Mouse (Mus musculus): ENCODE results near the gene Slc6a4. TPM values are rescaled to one million over a fixed set of nuclear protein-coding genes. Genes with fewer than 3 reads are reported as not detected.

Gene Slc6a4
- total and polyA plus RNA-seq, 3 experiments, result not detected

DNA sequence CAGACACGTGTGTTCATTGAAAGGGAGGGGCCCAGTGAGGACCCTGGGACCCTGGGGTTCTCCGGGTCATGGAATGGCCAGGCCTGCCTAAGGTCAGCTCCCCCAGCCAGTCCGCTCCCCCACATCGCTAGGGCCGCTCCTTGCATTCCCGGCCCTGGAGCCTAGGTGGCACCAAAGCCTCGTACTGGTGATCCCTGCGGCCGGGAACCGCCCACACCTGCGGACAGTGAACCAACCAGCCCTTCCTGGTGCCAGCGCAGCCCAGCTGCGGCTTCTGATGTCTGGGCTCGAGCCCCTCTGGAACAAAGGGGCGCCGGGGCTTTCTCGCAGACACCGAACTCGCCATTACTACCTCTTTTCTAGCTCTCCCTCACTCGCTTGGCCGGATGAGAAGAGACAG is 1.1 kb upstream of the Slc6a4 start:
- H3K27me3 ChIP-seq (ENCODE audit: control insufficient read depth in 1 of 2, insufficient read depth in 2 of 2, low read length in 2 of 2), result peaks cover 0 to 4% of the 10 kb centered on the region in 2 experiments; a peak in 2 of 4 replicates
- H3K4me3 ChIP-seq (ENCODE audit: control insufficient read depth in 1 of 2, insufficient read depth in 1 of 2, low read depth in 2 of 2, low read length in 2 of 2), result peak overlapping the region; percentile 53 to 61
- TF ChIP-seq ZKSCAN1 (IDR thresholded peaks at IDR 0.05; ENCODE audit: low read depth, low read length), result no peak
- 0 out of 2 replicates have a peak, but pooled peaks have one; percentile 24 for TF ChIP-seq ELF1 (IDR thresholded peaks at IDR 0.05; ENCODE audit: low read depth, low read length)
- peak; percentile 76 for TF ChIP-seq SMC3 (IDR thresholded peaks at IDR 0.05; ENCODE audit: low read depth, low read length)
- TF ChIP-seq TCF12 (IDR thresholded peaks at IDR 0.05; ENCODE audit: low read depth, low read length), result no peak
- no peak for TF ChIP-seq MYC (IDR thresholded peaks at IDR 0.05; ENCODE audit: low read depth, low read length)
- TF ChIP-seq HCFC1 (IDR thresholded peaks at IDR 0.05; ENCODE audit: low read depth, low read length), result 0 out of 2 replicates have a peak, but pooled peaks have one; percentile 34
- TF ChIP-seq SIN3A (IDR thresholded peaks at IDR 0.05; ENCODE audit: low read length), result peak; percentile 67
- 0 out of 2 replicates have a peak, but pooled peaks have one; percentile 4 for TF ChIP-seq NELFE (IDR thresholded peaks at IDR 0.05; ENCODE audit: low read depth, low read length)
- TF ChIP-seq RCOR1 (IDR thresholded peaks at IDR 0.05; ENCODE audit: low read depth, low read length), result no peak
- peak; percentile 92 for TF ChIP-seq RAD21 (IDR thresholded peaks at IDR 0.05; ENCODE audit: low read depth, low read length)
- no peak for TF ChIP-seq USF1 (IDR thresholded peaks at IDR 0.05; ENCODE audit: low read depth, low read length)
- peak; percentile 80 for TF ChIP-seq ZC3H11A (IDR thresholded peaks at IDR 0.05; ENCODE audit: low read depth, low read length)
- no peak for TF ChIP-seq UBTF (IDR thresholded peaks at IDR 0.05; ENCODE audit: borderline replicate concordance, insufficient read depth, low read depth, low read length)
- no peak for TF ChIP-seq ETS1 (IDR thresholded peaks at IDR 0.05; ENCODE audit: low read depth, low read length)
- peak; percentile 67 to 97 (median 93) for TF ChIP-seq CTCF (IDR thresholded peaks at IDR 0.05 in 2 of 3, conservative IDR thresholded peaks at IDR 0.05 in 1 of 3; ENCODE audit: control insufficient read depth in 1 of 3, insufficient read depth in 1 of 3, low read depth in 2 of 3, low read length in 3 of 3, poor library complexity in 1 of 3, severe bottlenecking in 1 of 3)
- no peak for TF ChIP-seq KAT2A (conservative IDR thresholded peaks at IDR 0.05; ENCODE audit: low read depth, low read length)
- 0 out of 2 replicates have a peak, but pooled peaks have one; percentile 12 for TF ChIP-seq ZNF384 (IDR thresholded peaks at IDR 0.05; ENCODE audit: low read depth, low read length)

DNA sequence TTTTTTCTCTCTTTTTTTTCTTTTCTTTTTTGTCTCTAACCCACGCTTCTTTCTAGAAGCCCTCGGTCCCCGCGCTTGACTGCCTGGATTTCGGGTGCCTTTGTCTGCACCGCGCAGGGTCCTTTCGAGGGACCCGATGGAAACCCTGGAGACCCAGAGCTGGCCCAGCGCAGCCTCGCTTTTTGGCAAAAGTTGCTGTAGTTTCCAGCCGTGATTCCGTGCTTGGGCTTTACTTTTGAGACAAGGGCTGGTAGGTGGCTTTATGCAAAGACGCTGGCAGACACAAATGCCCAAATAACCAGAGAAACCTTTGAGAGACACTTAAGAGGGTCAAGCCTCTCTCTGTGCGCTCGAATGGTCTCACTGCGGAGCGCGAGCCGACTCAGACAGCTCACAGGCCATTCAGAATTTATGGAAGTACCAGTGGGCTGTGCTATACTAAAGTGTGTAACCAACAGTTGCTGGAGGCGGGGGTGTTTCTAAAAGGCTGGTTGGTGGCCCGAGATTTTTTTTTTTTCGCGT is 363 bp downstream of the Slc6a4 start:
- TF ChIP-seq BHLHE40 (IDR thresholded peaks at IDR 0.05; ENCODE audit: borderline replicate concordance, low read depth, low read length) (no peak), POLR2AphosphoS2 (IDR thresholded peaks at IDR 0.05; ENCODE audit: low read length) (no peak), JUND (IDR thresholded peaks at IDR 0.05; ENCODE audit: low read depth, low read length) (no peak), NELFE (IDR thresholded peaks at IDR 0.05; ENCODE audit: low read depth, low read length) (no peak), RCOR1 (IDR thresholded peaks at IDR 0.05; ENCODE audit: low read depth, low read length) (no peak), KAT2A (conservative IDR thresholded peaks at IDR 0.05; ENCODE audit: low read depth, low read length) (no peak), USF1 (IDR thresholded peaks at IDR 0.05; ENCODE audit: low read depth, low read length) (no peak), POLR2AphosphoS5 (IDR thresholded peaks at IDR 0.05; ENCODE audit: borderline replicate concordance, low read depth, low read length) (no peak), CTCF (IDR thresholded peaks at IDR 0.05 in 2 of 3, conservative IDR thresholded peaks at IDR 0.05 in 1 of 3; ENCODE audit: control insufficient read depth in 1 of 3, insufficient read depth in 1 of 3, low read depth in 2 of 3, low read length in 3 of 3, poor library complexity in 1 of 3, severe bottlenecking in 1 of 3) (no peak), GABPA (IDR thresholded peaks at IDR 0.05; ENCODE audit: low read depth, low read length) (no peak), CHD1 (IDR thresholded peaks at IDR 0.05; ENCODE audit: low read depth, low read length) (no peak), MEF2A (IDR thresholded peaks at IDR 0.05; ENCODE audit: extremely low read depth, insufficient replicate concordance, low read depth, low read length, poor library complexity, severe bottlenecking) (no peak), ETS1 (IDR thresholded peaks at IDR 0.05; ENCODE audit: low read depth, low read length) (no peak), ZNF384 (IDR thresholded peaks at IDR 0.05; ENCODE audit: low read depth, low read length) (no peak), SMC3 (IDR thresholded peaks at IDR 0.05; ENCODE audit: low read depth, low read length) (no peak), TCF12 (IDR thresholded peaks at IDR 0.05; ENCODE audit: low read depth, low read length) (no peak), MAX (IDR thresholded peaks at IDR 0.05; ENCODE audit: low read length) (no peak), HCFC1 (IDR thresholded peaks at IDR 0.05; ENCODE audit: low read depth, low read length) (no peak), ZC3H11A (IDR thresholded peaks at IDR 0.05; ENCODE audit: low read depth, low read length) (no peak), RAD21 (IDR thresholded peaks at IDR 0.05; ENCODE audit: low read depth, low read length) (no peak)
- Histone ChIP-seq H3K36me3 (ENCODE audit: control insufficient read depth in 1 of 2, insufficient read depth in 2 of 2, low read length in 2 of 2) (peaks cover 0 to 7% of the 10 kb centered on the region in 2 experiments; a peak in 2 of 4 replicates), H3K9me3 (replicated peaks; ENCODE audit: insufficient read depth, low read length) (no peaks in the 10 kb centered on the region), H3K27ac (ENCODE audit: control insufficient read depth, low read depth, low read length) (no peak overlapping the region), H3K4me3 (ENCODE audit: control insufficient read depth in 1 of 2, insufficient read depth in 1 of 2, low read depth in 2 of 2, low read length in 2 of 2) (no peak overlapping the region), H3K9ac (ENCODE audit: control insufficient read depth, low read depth, low read length, poor library complexity, severe bottlenecking) (no peak overlapping the region), H3K79me2 (ENCODE audit: control insufficient read depth, insufficient read depth, low read length, poor library complexity) (no peaks in the 10 kb centered on the region), H3K27me3 (ENCODE audit: control insufficient read depth in 1 of 2, insufficient read depth in 2 of 2, low read length in 2 of 2) (peaks cover 0 to 4% of the 10 kb centered on the region in 2 experiments; a peak in 2 of 4 replicates), H3K4me1 (ENCODE audit: control insufficient read depth in 1 of 2, insufficient read depth in 2 of 2, low read length in 2 of 2) (peaks cover 0 to 17% of the 10 kb centered on the region in 2 experiments; a peak in 2 of 4 replicates)
- DNase-seq (ENCODE audit: low read depth, low spot score), result no peak

More for the DNA sequence above, 1.1 kb upstream of the Slc6a4 start:
- peak overlapping the region; percentile 41 for H3K9ac ChIP-seq (ENCODE audit: control insufficient read depth, low read depth, low read length, poor library complexity, severe bottlenecking)
- peaks cover under 1 to 23% of the 10 kb centered on the region in 2 experiments; a peak in 3 of 4 replicates for H3K4me1 ChIP-seq (ENCODE audit: control insufficient read depth in 1 of 2, insufficient read depth in 2 of 2, low read length in 2 of 2)
- H3K9me3 ChIP-seq (replicated peaks; ENCODE audit: insufficient read depth, low read length), result no peaks in the 10 kb centered on the region
- H3K36me3 ChIP-seq (ENCODE audit: control insufficient read depth in 1 of 2, insufficient read depth in 2 of 2, low read length in 2 of 2), result peaks cover 0 to 9% of the 10 kb centered on the region in 2 experiments; a peak in 2 of 4 replicates
- no peak overlapping the region for H3K27ac ChIP-seq (ENCODE audit: control insufficient read depth, low read depth, low read length)
- H3K79me2 ChIP-seq (ENCODE audit: control insufficient read depth, insufficient read depth, low read length, poor library complexity), result no peaks in the 10 kb centered on the region
- peak; percentile 74 for DNase-seq (ENCODE audit: low read depth, low spot score)
